Mouse (Mus musculus) olfactory bulb, adult 2 months (tissue): ENCODE data around the gene Mreg.

Experiments used
- CTCF ChIP-seq: fragments of 200-500 bp; IDR thresholded peaks from 2 replicates; pipeline ENCODE4 v1.5.1; 2012; ENCODE audit warnings: low read depth, mild to moderate bottlenecking, low read length, moderate library complexity; ENCODE audit not compliant: insufficient read depth
- POLR2A ChIP-seq: fragments of 200-500 bp; IDR thresholded peaks from 2 replicates; pipeline ENCODE4 v1.6.1; 2012; ENCODE audit warnings: mild to moderate bottlenecking, low read depth, low read length, moderate library complexity; ENCODE audit not compliant: insufficient read depth

- TF ChIP-seq CTCF (no peak), POLR2A (no peak)
Measured at GRCm38 (mm10) chr1:72205113-72205512, 7.0 kb downstream of the Mreg start.
